Mouse (Mus musculus) cerebellum, postnatal 10 days (tissue): ENCODE measurements at regions not wholly inside any gene's neighbourhood (a gene's known extent, or its start where the extent isn't known, plus 50 kb on each side); places are given as distances from the start of the nearest gene placed in this dataset.
"Not testable (repeated sequence)": the region's sequence is repeated elsewhere in the genome, so short reads cannot be mapped to it uniquely, and the experiment has no call there.

Experiments used
- DNase-seq, 2 experiments: peaks; one replicate each; pipeline ENCODE4 v3.0.0; 2021; ENCODE audit warnings: mixed read lengths in 2 of 2

DNA sequence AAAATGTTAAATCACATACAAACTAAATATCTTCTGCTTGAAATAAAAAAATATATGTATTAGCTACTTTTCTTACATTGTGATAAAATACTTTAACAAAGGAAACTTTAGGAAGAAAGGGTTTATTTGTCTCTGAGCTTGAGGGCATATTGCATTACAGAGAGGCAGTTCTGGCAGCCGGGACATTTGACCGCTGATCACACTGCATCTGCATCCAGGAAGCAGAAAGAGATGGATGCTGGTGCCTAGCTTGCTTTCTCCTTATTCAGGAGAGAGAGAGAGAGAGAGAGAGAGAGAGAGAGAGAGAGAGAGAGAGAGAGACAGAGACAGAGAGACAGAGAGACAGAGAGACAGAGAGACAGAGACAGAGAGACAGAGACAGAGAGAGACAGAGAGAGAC is 137.7 kb upstream of the Tacstd2 start:
- not testable (repeated sequence) for DNase-seq

DNA sequence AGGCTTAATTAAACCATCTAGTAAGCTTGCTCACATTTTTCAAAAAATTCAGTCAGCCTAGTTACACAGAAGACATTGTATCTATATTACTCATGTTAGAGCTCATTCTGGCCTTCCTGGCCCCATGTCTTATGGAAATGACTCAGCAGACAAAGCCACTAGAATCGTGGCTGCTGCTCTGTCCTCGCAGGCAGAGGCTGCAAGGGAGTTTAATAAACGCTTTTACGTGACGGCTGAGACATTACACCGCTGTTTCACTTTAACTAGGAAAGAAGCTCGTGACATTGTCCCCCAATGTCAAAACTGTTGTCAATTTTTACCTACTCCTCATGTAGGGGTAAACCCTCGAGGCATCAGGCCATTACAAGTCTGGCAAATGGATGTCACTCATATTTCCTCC is 132.5 kb upstream of the Tacstd2 start:
- not testable (repeated sequence) for DNase-seq

DNA sequence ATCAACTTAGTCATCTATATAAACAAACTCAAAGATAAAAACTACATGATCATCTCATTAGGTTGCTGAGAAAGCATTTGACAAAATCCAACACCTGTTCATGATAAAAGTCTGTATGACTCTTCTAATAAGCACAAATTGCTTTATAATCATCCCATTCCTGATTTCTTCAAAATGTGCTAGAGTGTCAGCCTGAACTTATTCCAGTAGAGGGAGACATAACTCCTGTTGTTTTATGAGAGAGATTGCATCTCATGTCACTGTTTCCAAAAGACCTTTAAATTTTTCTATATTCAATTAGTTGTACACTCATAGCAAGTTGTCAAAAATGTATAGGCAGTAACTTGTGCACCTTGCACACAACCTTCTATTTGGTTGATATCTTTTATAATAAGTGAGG is 96.0 kb upstream of the Tacstd2 start:
- DNase-seq = no peak

DNA sequence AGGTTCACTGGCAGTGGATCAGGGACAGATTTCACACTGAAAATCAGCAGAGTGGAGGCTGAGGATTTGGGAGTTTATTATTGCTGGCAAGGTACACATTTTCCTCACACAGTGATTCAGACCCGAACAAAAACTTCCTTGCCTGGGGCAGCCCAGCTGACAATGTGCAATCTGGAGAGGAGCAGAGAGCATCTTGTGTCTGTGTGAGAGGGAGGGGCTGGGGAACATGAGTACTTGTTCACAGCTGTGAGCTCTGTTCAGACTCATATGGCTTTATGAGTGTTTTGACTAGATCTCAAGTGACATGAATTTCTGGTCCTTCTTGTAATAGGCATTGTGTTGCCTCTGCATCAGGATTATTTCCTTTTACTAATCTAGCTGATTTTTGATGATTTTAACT is 74.8 kb upstream of the Tacstd2 start:
- peak; percentile 3 to 6 for DNase-seq

DNA sequence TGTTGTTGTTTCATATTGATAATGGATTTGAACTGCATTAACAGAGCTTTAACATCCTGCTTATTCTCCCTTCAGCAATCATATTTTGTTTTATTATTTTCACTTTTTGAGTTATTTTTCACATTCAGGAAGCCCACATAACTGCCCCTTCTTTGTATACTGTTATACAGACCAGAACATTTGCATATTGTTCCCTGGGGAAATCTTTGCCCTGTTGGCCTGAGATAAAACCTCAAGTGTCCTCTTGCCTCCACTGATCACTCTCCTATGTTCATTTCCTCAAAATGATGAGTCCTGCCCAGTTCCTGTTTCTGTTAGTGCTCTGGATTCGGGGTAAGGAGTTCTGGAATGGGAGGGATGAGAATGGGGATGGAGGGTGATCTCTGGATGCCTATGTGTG is 73.9 kb upstream of the Tacstd2 start:
- not testable (repeated sequence) for DNase-seq
